8 mouse cellular contexts compared by ENCODE assay signal in genomic region chr5:150663926-150664325, GRCm38 (mm10). TPM values are rescaled to one million over a fixed set of nuclear protein-coding genes. Genes with fewer than 3 reads are reported as not detected.
DNase-seq lines count a peak whose midpoint lies in the region; ATAC-seq and TF ChIP-seq lines count a peak whose summit lies in the region.
"Not testable (repeated sequence)": the region's sequence is repeated elsewhere in the genome, so short reads cannot be mapped to it uniquely, and the experiment has no call there.

No protein-coding gene starts in this region.

- H3K9me3 ChIP-seq in E14TG2a.4 (ENCODE audit: low read length); forebrain, embryonic 12.5 days; heart, embryonic 14.5 days (ENCODE audit: control insufficient read depth, low read length); intestine, embryonic 14.5 days (ENCODE audit: control insufficient read depth, low read length); liver, embryonic 11.5 days (ENCODE audit: control insufficient read depth, low read length): not testable (repeated sequence)

- DNase-seq in adrenal gland, postnatal 36 days, result peak; percentile 27 to 39
- not testable (repeated sequence) for DNase-seq in intestine, embryonic 14.5 days (ENCODE audit: low spot score); liver, embryonic 11.5 days (ENCODE audit: low spot score)

- not testable (repeated sequence) for H3K9ac ChIP-seq in forebrain, embryonic 12.5 days; intestine, embryonic 14.5 days (ENCODE audit: low read length); liver, embryonic 11.5 days (ENCODE audit: low read depth, low read length)
- H3K9ac ChIP-seq in heart, embryonic 14.5 days (ENCODE audit: low read length), result peak overlapping the region; percentile 13; the same call in 1 of the 2 replicates

- H3K4me3 ChIP-seq in E14TG2a.4 (replicated peaks; ENCODE audit: low read length), result peak overlapping the region; percentile 99
- H3K4me3 ChIP-seq in forebrain, embryonic 12.5 days (replicated peaks); intestine, embryonic 14.5 days (ENCODE audit: low read depth, low read length); liver, embryonic 11.5 days (ENCODE audit: low read depth, low read length): not testable (repeated sequence)
- H3K4me3 ChIP-seq in heart, embryonic 14.5 days (ENCODE audit: control insufficient read depth in 1 of 2, insufficient read depth in 1 of 2, low read depth in 1 of 2, low read length in 2 of 2), result peak overlapping the region; percentile 6 to 87; a peak in 3 of 4 replicates
- H3K4me3 ChIP-seq in macrophage (ENCODE audit: inconsistent target), result peak overlapping the region; percentile 88; the same call in 1 of the 2 replicates
- H3K4me3 ChIP-seq in small intestine, adult 2 months (ENCODE audit: low read depth, low read length), result peak overlapping the region; percentile 23; the same call in 1 of the 2 replicates

- not testable (repeated sequence) for TF ChIP-seq POLR2A in small intestine, adult 2 months (IDR thresholded peaks at IDR 0.05; ENCODE audit: low read depth, low read length)

- not testable (repeated sequence) for H3K27me3 ChIP-seq in E14TG2a.4 (ENCODE audit: insufficient read depth, low read length); forebrain, embryonic 12.5 days; heart, embryonic 14.5 days (ENCODE audit: control insufficient read depth, insufficient read depth, low read length); intestine, embryonic 14.5 days (replicated peaks; ENCODE audit: control insufficient read depth, insufficient read depth, low read length); liver, embryonic 11.5 days (replicated peaks; ENCODE audit: control insufficient read depth, insufficient read depth, low read length); small intestine, adult 2 months (ENCODE audit: control insufficient read depth, insufficient read depth, low read length)

- not testable (repeated sequence) for H3K27ac ChIP-seq in forebrain, embryonic 12.5 days; heart, embryonic 14.5 days (replicated peaks in 1 of 2; ENCODE audit: control insufficient read depth in 1 of 2, insufficient read depth in 1 of 2, low read depth in 2 of 2, low read length in 2 of 2); intestine, embryonic 14.5 days (ENCODE audit: low read depth); liver, embryonic 11.5 days (ENCODE audit: low read depth, low read length); macrophage; small intestine, adult 2 months (ENCODE audit: insufficient read depth, low read depth, low read length)

- peak overlapping the region; percentile 15; the same call in 1 of the 2 replicates for H3K4me2 ChIP-seq in forebrain, embryonic 12.5 days
- H3K4me2 ChIP-seq in heart, embryonic 14.5 days (ENCODE audit: low read length), result peak overlapping the region; percentile 82
- H3K4me2 ChIP-seq in intestine, embryonic 14.5 days (ENCODE audit: low read length), result peak overlapping the region; percentile 84; the same call in 1 of the 2 replicates
- H3K4me2 ChIP-seq in liver, embryonic 11.5 days, result peak overlapping the region; percentile 47

- not testable (repeated sequence) for TF ChIP-seq CTCF in E14TG2a.4 (conservative IDR thresholded peaks at IDR 0.05; ENCODE audit: low read length); small intestine, adult 2 months (IDR thresholded peaks at IDR 0.05; ENCODE audit: extremely low read depth, insufficient read length, insufficient replicate concordance, low read depth, low read length)

- ATAC-seq in forebrain, embryonic 12.5 days (ENCODE audit: low FRiP score); heart, embryonic 14.5 days (ENCODE audit: insufficient number of reproducible peaks, insufficient read depth, low FRiP score, low read depth); intestine, embryonic 14.5 days (replicated peaks; ENCODE audit: low FRiP score, low TSS enrichment, low read depth); liver, embryonic 11.5 days (replicated peaks; ENCODE audit: low FRiP score): not testable (repeated sequence)

- peaks cover 30% of the 10 kb centered on the region for H3K36me3 ChIP-seq in E14TG2a.4 (ENCODE audit: insufficient read depth, low read length)
- peaks cover 18% of the 10 kb centered on the region for H3K36me3 ChIP-seq in forebrain, embryonic 12.5 days (replicated peaks)
- H3K36me3 ChIP-seq in heart, embryonic 14.5 days (ENCODE audit: control insufficient read depth, insufficient read depth, low read length), result peaks cover 27% of the 10 kb centered on the region
- H3K36me3 ChIP-seq in intestine, embryonic 14.5 days (ENCODE audit: control insufficient read depth, insufficient read depth, low read length), result peaks cover 23% of the 10 kb centered on the region
- peaks cover 12% of the 10 kb centered on the region for H3K36me3 ChIP-seq in liver, embryonic 11.5 days (ENCODE audit: control insufficient read depth, insufficient read depth, low read length)
- peaks cover 12% of the 10 kb centered on the region; the same call in 1 of the 2 replicates for H3K36me3 ChIP-seq in macrophage (ENCODE audit: inconsistent target)
- H3K36me3 ChIP-seq in small intestine, adult 2 months (ENCODE audit: control insufficient read depth, insufficient read depth, low read length), result peaks cover 16% of the 10 kb centered on the region

- WGBS in forebrain, embryonic 12.5 days, result 95% methylated on average over 7 of the region's 7 CpGs
- 19% methylated on average over 7 of the region's 7 CpGs for whole genome bisulfite sequencing in heart, embryonic 14.5 days
- WGBS in intestine, embryonic 14.5 days, result 61% methylated on average over 7 of the region's 7 CpGs
- WGBS in liver, embryonic 11.5 days, result 50% methylated on average over 7 of the region's 7 CpGs
- 92% methylated on average over 7 of the region's 7 CpGs for WGBS in macrophage (ENCODE audit: missing documents)
- WGBS in small intestine, adult 2 months, result 47% methylated on average over 7 of the region's 7 CpGs

- H3K4me1 ChIP-seq in E14TG2a.4 (replicated peaks; ENCODE audit: low read depth, low read length), result peaks cover 47% of the 10 kb centered on the region
- H3K4me1 ChIP-seq in forebrain, embryonic 12.5 days, result peaks cover 16% of the 10 kb centered on the region
- peaks cover 0 to 15% of the 10 kb centered on the region in 2 experiments; a peak in 2 of 4 replicates for H3K4me1 ChIP-seq in heart, embryonic 14.5 days (ENCODE audit: control insufficient read depth in 2 of 2, insufficient read depth in 2 of 2, low read length in 2 of 2)
- H3K4me1 ChIP-seq in intestine, embryonic 14.5 days (replicated peaks; ENCODE audit: control insufficient read depth, insufficient read depth, low read length); liver, embryonic 11.5 days (replicated peaks; ENCODE audit: control insufficient read depth, insufficient read depth, low read length); small intestine, adult 2 months (ENCODE audit: control insufficient read depth, insufficient read depth, insufficient read length, low read length): not testable (repeated sequence)

- peaks cover 61% of the 10 kb centered on the region for H3K79me2 ChIP-seq in macrophage (ENCODE audit: inconsistent target)

RNA-seq across cellular contexts. Expression of gene N4bp2l2, which starts 2.1 kb away (rescaled TPM):
- 10 to 100 TPM; 79.0 to 87.5 TPM for total RNA-seq in adrenal gland, postnatal 36 days (2021)
- 34.6 and 39.4 TPM in 2 replicates for polyA plus RNA-seq in forebrain, embryonic 12.5 days (2016; fragmentation: Nextera tagmentation; extraction: Ambion mirVana)
- polyA plus RNA-seq in heart, embryonic 14.5 days (2014; fragmentation: Nextera tagmentation; extraction: Ambion mirVana), result 32.2 and 36.6 TPM in 2 replicates
- 43.9 and 45.6 TPM in 2 replicates for polyA plus RNA-seq in intestine, embryonic 14.5 days (2014; fragmentation: Nextera tagmentation; extraction: Ambion mirVana)
- 41.8 and 50.2 TPM in 2 replicates for polyA plus RNA-seq in liver, embryonic 11.5 days (2014; fragmentation: Nextera tagmentation; extraction: Ambion mirVana)
- 100 to 1,000 TPM in 20 of 26 experiments, 10 to 100 TPM in 6; 82.8 to 211 (median 141) TPM for total RNA-seq in macrophage (2018; cell fraction: chromatin; rRNA removed)
- 10 to 100 TPM; 22.8 to 47.0 (median 35.2) TPM for total RNA-seq in macrophage (2018; cell fraction: cytosol; rRNA removed)
- total RNA-seq in macrophage (2018; cell fraction: nucleus; rRNA removed), result 100 to 1,000 TPM in 13 of 26 experiments, 10 to 100 TPM in 13; 60.5 to 164 (median 96.1) TPM
- polyA plus RNA-seq in macrophage (2018), result 24.6 to 27.4 TPM (median 25.9 TPM) in 3 replicates
- polyA plus RNA-seq in small intestine, adult 2 months (2012; rRNA removed), result 1.4 and 1.7 TPM in 2 replicates

RNA-seq across cellular contexts. Expression of gene Pds5b, which starts 9.6 kb away (rescaled TPM):
- 10 to 100 TPM; 24.9 to 25.4 TPM for total RNA-seq in adrenal gland, postnatal 36 days (2021)
- 46.2 and 47.4 TPM in 2 replicates for polyA plus RNA-seq in forebrain, embryonic 12.5 days (2016; fragmentation: Nextera tagmentation; extraction: Ambion mirVana)
- 23.4 and 24.3 TPM in 2 replicates for polyA plus RNA-seq in heart, embryonic 14.5 days (2014; fragmentation: Nextera tagmentation; extraction: Ambion mirVana)
- polyA plus RNA-seq in intestine, embryonic 14.5 days (2014; fragmentation: Nextera tagmentation; extraction: Ambion mirVana), result 37.3 and 42.5 TPM in 2 replicates
- 27.1 and 29.5 TPM in 2 replicates for polyA plus RNA-seq in liver, embryonic 11.5 days (2014; fragmentation: Nextera tagmentation; extraction: Ambion mirVana)
- total RNA-seq in macrophage (2018; cell fraction: chromatin; rRNA removed), result 10 to 100 TPM in 24 of 26 experiments, 1 to 10 TPM in 2; 8.1 to 48.6 (median 38.0) TPM
- 10 to 100 TPM in 3 of 26 experiments, 1 to 10 TPM in 23; 5.3 to 11.2 (median 8.5) TPM for total RNA-seq in macrophage (2018; cell fraction: cytosol; rRNA removed)
- total RNA-seq in macrophage (2018; cell fraction: nucleus; rRNA removed), result 10 to 100 TPM in 24 of 26 experiments, 1 to 10 TPM in 2; 7.1 to 46.6 (median 23.3) TPM
- 7.0 to 11.5 TPM (median 8.4 TPM) in 3 replicates for polyA plus RNA-seq in macrophage (2018)
- 0.34 and 1.0 TPM in 2 replicates for polyA plus RNA-seq in small intestine, adult 2 months (2012; rRNA removed)

Comparison
In these comparisons a context has a peak if more than half of its experiments do, and no peak if none do; other contexts are left out.
1. H3K4me2 ChIP-seq: peak in every context shown above with its lines; median percentile 84 in intestine, embryonic 14.5 days; 82 in heart, embryonic 14.5 days; 47 in liver, embryonic 11.5 days; 15 in forebrain, embryonic 12.5 days.